Mouse (Mus musculus) monocyte, adult 2 months (primary cell): ENCODE data around the gene Slc5a11.

Source experiments
- DNase-seq, 2 experiments: peaks; one replicate each; pipeline ENCODE4 v3.0.0; 2022; ENCODE audit warnings: low spot score in 2 of 2, low read depth in 1 of 2

Gene Slc5a11

DNA sequence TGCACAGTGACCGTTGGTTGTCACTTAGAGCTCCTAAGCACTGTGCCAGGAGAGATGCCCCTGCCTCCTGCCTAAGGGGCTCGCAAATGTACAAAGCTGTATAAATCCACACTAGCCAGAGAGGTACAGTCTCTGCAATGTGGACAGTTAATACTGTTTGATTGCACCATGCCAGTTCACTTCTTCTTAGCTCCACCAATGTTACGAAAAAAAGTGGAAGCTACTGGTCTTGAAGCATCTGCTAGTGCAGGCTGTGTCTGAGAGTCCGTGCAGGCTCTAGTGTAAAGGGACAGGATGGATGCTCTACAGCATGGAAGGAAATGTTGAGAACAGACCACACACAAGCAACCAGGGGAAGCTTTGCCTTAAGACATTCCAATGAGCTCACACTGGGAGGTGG lies 62.0 kb downstream of the Slc5a11 start:
- no peak for DNase-seq

DNA sequence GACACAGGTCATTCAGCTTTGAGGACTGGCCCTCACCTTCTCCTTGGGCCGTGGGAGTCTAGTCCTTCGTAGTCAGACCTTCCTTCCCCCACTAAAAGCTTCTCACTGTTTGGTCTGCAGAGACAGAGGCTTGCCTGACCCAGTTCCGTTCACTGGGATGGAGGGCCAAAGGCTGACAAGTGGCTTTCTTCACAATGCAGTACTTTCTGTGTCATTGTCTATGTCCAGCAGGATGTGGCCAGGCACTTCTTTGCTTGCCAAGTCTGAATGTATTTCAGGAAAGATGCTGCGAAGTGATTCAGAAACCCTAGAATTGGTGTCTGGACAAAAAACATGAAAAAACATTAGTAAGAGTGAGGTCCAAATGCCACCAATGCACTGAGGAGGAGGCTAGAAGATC lies 65.2 kb downstream of the Slc5a11 start:
- DNase-seq: no peak

DNA sequence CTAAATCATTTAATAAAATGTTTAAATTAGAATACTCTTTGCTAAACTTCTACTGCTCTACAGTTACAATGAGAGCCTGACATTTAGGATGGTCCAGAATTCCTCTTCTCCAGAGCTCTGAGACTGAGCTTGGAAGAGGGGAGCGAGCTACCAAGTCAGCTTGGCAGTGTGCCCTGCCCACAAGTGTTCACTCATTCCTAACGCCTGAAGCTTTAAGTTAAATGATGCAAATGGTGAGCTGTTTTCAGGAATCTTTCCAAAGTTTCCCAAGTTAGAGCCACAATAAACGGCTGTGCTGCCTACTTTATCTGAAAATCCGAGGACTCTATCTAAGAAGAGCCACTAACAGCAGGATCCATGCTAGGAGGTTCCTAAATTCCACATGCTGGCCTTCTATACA lies 69.2 kb downstream of the Slc5a11 start:
- no peak for DNase-seq

DNA sequence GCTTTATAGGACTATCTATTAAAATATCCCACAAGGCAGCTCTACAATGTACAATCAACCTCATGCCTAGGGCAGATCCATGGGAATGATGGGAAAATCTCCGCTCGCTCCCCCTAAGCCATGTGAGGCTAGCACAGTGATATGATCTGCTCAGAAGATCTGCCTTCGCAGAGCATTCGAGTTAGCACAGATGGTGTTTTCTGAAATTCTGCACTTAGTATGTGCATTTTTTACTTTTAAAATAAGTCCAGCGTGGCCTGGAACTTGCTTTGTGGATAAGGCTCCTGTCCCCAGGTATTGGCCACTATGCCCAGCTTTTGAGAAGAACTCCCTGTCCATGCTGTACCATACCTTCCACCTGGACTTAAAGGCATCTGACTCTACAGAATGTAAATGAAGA lies 71.3 kb downstream of the Slc5a11 start:
- no peak for DNase-seq

DNA sequence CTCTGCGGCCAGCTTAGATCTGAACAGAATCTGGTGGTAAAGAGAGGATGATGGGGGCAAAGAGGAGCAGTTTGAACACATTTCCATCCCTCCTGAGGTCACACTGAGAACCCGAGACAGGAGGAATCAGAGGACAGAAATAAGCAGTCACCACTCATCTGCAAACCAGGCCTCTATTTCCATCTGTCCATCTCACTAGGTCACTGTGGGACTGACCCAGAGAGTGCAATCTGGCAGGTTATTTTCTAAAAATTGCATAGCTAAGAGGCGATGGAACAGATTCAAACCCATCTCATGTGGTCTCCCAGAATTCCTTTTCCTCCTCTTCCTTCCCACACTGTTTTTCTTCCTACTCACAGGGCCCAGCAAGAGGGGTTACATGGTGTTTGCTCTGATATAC lies 73.3 kb downstream of the Slc5a11 start:
- no peak for DNase-seq

DNA sequence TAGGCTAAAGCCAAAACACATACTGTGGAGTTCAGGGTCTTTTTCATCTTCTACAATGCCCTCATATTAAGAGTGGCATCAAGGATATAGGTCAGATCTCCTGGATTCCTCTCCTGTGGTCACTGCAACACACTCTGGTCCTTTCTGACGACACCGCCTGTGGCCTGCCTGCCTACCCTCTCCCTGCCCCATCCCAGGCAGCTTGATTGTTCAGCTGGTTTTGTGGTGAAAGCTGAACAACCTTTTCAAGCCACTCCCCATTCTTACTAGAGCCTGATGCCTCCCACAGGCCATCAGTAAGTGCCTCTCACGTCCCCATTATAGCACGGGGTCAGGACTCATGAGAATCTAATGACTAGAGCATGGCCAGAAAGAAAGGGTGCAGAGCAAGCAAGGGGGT lies 74.6 kb downstream of the Slc5a11 start:
- no peak for DNase-seq

DNA sequence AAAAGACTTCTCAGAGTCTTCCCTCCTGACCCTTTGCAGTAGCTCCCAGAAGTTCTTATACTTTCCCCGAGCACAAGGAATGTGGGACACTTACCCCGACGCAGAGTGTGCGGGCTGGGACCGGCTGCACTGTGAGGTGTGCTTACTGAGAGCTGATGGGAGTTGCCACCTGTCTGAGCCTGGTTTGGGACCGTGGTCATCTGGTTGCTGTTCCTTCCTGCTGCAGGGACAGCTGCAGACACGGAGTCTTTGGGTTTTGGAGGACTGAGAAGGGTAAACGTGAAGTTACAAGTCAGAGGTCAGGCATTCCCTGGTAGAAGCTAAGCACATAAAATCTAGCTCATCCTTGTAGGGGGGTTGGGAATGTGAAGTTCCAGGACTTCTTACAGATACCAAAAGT lies 77.4 kb downstream of the Slc5a11 start:
- DNase-seq: no peak

DNA sequence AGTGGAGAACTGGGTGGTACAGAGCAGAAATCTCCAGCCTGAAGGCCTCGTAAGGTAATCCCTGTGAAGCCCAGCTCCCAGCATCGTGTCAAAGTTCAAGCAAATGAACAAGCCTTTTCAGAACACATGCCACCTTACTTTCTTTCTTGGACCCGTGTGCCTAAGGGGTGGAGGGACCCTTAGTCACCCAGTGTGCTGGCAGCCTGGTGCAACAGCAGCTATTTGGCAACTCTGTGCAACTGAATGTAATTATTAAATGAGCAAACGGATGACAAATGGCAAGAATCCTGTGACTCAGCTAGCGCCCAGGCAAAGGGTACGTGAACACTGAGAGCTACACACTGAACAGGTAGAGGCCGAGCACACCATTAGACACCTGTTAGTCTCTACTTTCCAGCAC lies 79.3 kb downstream of the Slc5a11 start:
- no peak for DNase-seq

DNA sequence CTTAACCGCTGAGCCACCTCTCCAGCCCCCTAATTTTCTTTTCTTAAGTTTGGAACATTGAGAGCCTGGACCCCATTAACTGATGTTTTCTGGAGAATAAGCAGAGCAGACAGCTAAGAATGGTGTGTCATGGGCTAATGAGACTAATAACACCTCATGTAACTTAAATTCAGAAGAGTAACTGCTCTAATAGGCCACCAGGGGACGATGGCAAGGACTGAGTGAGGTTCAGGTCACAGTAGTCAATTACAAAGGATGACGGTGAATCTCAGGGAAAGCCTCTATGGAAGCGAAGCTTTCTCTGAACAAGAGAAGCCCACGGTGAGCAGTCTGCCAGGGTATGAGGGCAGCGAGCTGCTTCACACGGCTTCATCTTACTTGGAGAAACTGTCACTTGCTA lies 80.8 kb downstream of the Slc5a11 start:
- DNase-seq: no peak

DNA sequence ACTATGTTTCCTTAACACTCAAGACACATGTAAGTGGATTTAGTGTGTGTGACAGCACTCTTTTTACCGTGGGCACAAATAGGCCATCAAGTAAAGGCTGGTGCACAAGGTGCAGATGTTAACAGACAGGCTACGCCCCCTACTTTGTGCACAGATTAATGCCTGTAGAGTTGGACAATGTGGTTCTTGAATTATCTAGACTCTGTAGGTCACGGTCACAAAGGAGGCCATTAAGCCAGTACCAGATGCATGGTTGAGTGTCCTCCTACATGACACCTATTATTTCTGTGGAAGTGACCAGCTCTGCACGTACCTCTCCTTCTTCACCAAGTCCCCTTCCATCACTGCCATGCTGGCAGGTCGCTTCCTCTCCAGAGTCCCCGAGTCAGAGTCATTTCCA lies 81.5 kb downstream of the Slc5a11 start:
- no peak for DNase-seq

DNA sequence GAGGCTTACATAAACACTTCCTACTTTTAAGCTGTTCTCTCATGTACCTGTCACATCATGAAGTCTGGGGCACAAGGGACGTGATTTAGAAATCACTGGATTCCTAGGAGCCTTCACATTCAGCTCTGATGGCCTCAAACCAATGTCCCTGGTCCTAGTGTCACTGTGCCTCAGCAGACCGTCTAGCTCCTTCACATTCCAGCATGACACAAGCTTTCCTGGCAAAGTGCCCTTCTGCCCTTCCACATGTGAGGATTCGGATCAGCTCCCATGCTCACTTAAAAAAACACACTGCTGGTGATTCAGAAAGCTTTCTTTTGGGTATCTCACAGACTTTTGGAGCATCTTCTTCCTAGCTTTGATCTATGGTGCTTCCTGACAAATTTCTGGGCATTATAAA lies 83.6 kb downstream of the Slc5a11 start:
- DNase-seq: no peak

DNA sequence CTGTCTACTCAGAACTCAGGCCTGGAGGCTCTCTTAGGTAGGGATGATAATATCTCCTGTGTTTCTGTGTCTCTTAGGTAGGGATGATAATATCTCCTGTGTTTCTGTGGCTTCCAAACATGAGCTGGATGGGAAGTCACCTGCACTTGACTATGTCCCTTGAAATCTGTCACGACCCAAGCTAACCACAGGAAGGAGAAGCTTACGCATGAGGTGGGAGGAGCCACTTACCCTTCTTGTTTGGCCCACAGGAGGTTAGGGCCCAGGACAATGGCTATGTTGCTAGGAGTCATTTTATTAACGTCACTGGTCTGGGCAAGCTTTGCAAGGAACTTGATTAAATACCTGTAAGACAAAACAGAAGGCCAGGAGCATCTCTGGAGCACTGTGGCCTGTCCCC lies 85.7 kb downstream of the Slc5a11 start:
- no peak for DNase-seq

DNA sequence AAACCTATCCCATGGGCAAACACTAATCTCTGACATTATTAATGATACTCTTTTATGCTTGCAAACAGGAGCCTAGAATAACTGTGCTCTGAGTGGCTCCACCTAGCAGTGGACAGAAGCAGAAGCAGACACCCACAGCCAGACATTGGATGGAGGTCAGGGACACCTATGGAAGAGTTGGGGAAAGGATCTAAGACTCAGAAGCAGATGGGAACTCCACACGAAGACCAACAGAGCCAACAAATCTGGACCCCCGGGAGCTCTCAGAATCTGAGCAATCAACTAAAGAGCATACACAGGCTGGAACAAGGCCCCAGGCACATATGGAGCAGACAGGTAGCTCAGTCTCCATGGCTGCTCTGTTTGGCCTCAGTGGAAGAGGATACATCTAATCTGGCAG lies 90.8 kb downstream of the Slc5a11 start:
- DNase-seq: no peak

DNA sequence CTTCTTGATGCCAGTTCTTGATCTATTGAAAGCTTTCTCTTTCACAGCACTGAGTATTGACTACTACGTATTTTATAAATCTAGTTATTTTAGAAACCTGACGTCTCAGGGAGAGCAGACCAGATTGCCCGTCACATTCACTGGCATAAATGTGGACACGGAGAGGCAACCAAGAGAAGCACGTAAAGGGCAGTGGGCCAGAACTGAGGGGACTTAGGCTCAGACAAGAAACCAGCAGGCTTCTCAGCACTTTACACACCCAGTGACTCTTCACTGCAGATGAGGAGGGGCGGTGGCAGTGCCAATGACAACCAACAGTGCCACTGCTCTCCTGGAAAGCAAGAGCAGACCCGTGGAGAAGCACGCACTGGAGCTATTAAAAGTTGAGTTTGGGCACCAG lies 92.7 kb downstream of the Slc5a11 start:
- no peak for DNase-seq

DNA sequence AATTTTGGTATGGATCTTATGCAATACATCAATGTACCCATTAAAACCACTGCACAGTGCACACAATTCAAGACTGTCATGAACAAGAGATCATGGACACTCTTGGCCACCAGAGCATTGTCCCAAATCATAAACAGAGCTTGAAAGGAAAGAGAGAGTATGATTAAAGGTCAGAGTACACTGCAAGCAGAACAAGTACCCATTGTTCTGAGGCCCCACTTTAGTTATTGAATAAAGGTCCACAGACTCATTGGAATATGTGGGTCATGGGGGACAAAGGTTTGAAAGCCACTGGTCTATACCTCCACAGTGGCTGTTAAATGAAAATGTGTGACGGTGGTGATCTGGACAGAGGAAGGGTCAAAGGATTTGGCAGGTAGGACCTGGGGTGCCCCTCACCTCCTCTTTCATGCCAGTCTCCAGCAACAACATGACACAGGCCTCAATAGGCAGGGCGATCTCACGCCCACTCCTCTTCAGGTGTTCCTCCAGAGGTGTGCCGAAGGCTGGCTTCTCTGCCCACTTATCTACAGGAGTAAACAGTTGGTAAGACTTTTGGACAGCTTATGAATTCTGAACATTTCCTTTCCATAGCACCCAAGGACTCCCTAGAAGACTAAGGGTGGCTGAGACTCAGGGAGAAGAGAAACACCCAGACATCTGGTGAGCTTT lies 93.4 kb downstream of the Slc5a11 start:
- no peak for DNase-seq

DNA sequence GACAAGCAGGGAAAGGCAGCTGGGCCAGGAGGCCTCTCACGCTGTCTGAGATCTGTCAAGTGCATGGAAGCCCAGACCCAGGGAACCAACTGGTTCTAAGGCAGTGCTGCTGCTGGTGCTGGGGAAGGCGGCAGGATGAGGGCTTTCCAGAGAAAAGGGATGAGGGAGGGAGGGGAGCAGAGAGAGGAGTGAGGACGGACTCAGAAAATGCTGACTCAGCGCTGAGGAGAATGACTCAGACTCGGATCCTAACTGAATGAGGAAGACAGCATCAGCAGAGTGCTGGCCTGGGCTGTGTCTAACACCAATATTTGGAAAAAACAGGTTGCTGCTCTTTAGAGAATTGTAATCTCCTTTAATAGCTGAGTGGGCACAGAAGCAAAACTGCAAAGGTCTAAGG lies 97.3 kb downstream of the Slc5a11 start:
- DNase-seq: no peak

DNA sequence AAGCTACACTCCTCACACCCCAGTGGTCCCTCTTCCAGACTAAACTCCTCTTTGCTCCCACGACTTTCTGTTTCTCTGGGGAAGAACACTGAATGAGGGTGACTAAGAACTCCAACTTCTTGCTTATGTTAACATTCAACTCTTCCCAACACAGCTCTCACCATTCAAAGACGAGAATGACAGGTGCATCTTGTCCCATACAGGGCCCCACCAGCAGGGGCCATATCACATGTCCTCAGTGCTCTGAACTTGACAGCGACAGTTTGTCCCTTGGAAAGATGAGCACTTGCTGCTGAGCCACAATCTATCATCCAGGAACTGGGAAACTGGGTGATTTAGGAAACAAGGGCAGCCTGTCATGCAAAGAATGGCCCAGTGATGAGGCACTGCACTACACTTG lies 98.2 kb downstream of the Slc5a11 start:
- DNase-seq: no peak

DNA sequence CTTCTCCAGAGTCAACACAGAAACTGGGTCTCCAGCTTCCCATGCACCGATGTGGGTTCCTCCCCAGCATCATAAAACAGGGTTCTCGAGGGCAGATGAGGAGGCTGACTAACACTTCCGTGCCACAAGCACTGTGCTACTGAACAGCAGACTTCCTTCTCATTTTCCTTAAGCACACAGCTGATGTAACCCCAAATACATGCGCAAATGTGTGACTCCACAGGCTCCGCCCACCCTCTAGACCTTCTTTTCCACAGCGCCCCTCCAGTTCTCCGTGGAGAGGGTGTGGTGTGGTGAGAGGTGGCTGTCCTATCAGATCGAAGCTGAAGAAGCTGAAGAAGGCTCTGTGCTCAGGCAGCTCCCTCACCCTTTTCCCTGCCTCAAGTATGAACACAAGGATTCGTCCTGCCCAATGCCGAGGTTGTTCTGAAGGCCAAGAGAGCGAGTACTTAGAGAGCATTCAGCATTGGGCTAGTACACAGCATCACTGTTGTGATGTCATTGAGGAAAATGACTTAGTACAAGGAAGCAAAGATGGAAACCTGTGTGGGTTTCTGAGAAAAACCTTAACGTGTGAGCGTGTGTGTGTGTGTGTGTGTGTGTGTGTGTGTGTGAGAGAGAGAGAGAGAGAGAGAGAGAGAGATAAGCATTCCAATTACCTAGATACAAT lies 108.0 kb downstream of the Slc5a11 start:
- peak in 1 of 2 experiments; percentile 12 for DNase-seq
